Mouse (Mus musculus) small intestine, adult 2 months (tissue): ENCODE measurements around the gene Asic2. TPM values are rescaled to one million over a fixed set of nuclear protein-coding genes. Genes with fewer than 3 reads are reported as not detected.

Experiments used
- H3K27ac ChIP-seq: fragments of 200-500 bp; 2 replicates; pipeline ENCODE4 v1.5.1; 2012; ENCODE audit warnings: low read depth, low read length, control low read depth, inconsistent platforms; ENCODE audit not compliant: insufficient read depth
- H3K27me3 ChIP-seq: fragments of 200-500 bp; 2 replicates; pipeline ENCODE4 v1.6.1; 2012; ENCODE audit warnings: mild to moderate bottlenecking, moderate library complexity, low read length, inconsistent platforms; ENCODE audit not compliant: control insufficient read depth, insufficient read depth
- H3K36me3 ChIP-seq: fragments of 200-500 bp; 2 replicates; pipeline ENCODE4 v1.6.1; 2012; ENCODE audit warnings: mild to moderate bottlenecking, low read length, control low read depth, inconsistent platforms; ENCODE audit not compliant: control insufficient read depth, insufficient read depth
- H3K4me1 ChIP-seq: fragments of 200-500 bp; 2 replicates; pipeline ENCODE4 v1.6.1; 2012; ENCODE audit warnings: low read length, inconsistent platforms, mixed read lengths; ENCODE audit not compliant: control insufficient read depth, insufficient read depth, insufficient read length
- H3K4me3 ChIP-seq: fragments of 200-500 bp; 2 replicates; pipeline ENCODE4 v1.5.1; 2012; ENCODE audit warnings: low read depth, mild to moderate bottlenecking, control low read depth, inconsistent platforms, low read length, moderate library complexity
- CTCF ChIP-seq: fragments of 200-500 bp; IDR thresholded peaks from 2 replicates; pipeline ENCODE4 v1.5.1; 2012; ENCODE audit warnings: low read depth, mild to moderate bottlenecking, control low read depth, inconsistent platforms, low read length, moderate library complexity, mixed read lengths; ENCODE audit not compliant: insufficient replicate concordance, insufficient read length; ENCODE audit errors: extremely low read depth
- POLR2A ChIP-seq: fragments of 200-500 bp; IDR thresholded peaks from 2 replicates; pipeline ENCODE4 v1.6.1; 2012; ENCODE audit warnings: low read depth, mild to moderate bottlenecking, control low read depth, inconsistent platforms, low read length, moderate library complexity
- WGBS: fragments of 180-500 bp; shearing (Covaris S2); methylation state at CpG from one replicate; pipeline ENCODE4 v1.1.7; 2018; 5-methylcytosine and 5-hydroxymethylcytosine counted together
- polyA plus RNA-seq: library from polyadenylated mRNA; depleted of rRNA; stranded (reverse); fragments of >200 nt; gene quantifications from 2 replicates; pipeline ENCODE4 v1.2.3, GENCODE M21; 2012

Gene Asic2
- polyA plus RNA-seq, 1 experiment = 1.4 TPM

DNA sequence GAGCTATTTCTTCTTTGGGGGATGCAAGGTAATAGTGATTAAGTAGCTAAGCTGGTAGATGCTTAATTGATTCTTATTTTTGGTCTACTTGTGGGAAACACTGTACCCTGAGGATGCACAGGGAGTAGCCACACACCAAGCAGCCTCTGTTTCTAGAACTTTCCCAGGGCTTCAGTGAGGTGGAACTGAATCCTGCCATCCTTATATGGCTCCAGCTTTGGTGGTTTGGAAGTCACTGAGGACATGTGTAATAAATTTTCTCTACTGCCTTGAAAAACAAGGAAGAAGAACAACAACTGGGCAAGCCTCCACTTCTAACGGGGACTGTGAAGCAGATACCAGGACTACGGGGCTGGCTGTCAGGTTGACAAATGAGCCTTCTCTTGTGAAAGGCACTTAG lies 1020.2 kb downstream of the Asic2 start:
- Histone ChIP-seq H3K4me3 (no peak overlapping the region), H3K4me1 (no peaks in the 10 kb centered on the region), H3K27me3 (no peaks in the 10 kb centered on the region), H3K36me3 (no peaks in the 10 kb centered on the region), H3K27ac (no peak overlapping the region)
- WGBS = 27% methylated on average over 2 of the region's 2 CpGs
- TF ChIP-seq POLR2A (no peak), CTCF (no peak)

DNA sequence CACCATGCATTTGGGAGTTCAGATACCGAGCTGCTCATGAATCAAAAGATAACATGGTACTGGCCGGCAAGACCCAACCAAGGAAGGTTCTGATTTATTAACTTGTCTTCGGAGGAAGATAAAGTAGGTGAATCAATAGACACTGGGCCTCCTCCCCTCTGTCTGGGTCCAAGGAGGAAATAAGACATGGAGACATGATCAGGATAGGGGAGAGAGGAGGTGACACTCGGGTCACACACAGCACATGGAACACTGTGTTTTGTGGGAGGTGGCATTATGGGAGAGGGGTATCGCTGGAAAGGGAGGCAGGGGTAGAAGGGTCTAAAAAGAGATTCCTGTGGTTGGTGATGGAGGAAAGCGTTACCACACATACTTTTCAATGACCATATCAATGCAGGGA lies 1022.1 kb downstream of the Asic2 start:
- Histone ChIP-seq H3K27me3 (no peaks in the 10 kb centered on the region), H3K27ac (no peak overlapping the region), H3K4me3 (no peak overlapping the region), H3K36me3 (no peaks in the 10 kb centered on the region), H3K4me1 (no peaks in the 10 kb centered on the region)
- TF ChIP-seq CTCF (no peak), POLR2A (no peak)
- WGBS = 76% methylated on average over 6 of the region's 6 CpGs

DNA sequence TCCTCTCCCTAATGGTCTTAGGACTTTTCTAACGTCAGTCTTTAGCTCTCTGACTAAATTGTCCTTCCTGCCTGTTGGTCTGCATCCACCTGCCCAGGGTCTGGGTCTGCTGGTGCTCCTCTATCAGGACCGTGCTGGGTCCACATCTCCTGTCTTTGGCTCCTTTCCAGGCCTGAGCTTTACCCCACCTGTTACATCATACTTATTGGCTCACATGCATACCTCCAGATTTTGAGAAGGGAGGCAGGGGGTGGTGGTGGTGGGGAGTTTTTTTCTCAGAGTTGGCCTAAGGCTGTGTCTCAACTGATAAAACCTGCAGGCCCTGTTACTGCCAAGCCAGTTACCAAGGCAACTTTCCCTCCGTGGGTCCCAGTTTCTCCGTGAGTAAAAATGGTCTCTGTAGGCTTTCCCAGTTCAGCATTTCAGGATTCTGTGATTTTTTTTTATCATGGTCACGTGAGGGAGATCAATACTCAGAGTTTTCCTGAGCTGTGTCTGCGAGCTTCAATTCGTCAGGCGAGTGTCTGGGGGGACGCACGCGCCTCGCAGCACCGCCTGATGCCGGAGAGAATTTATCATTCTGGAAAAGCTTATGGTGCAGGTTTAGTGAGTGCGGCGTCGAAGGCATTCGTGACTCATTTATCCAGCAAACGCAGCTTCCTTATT lies 1044.8 kb downstream of the Asic2 start:
- Histone ChIP-seq H3K27ac (no peak overlapping the region), H3K4me3 (no peak overlapping the region), H3K36me3 (no peaks in the 10 kb centered on the region), H3K4me1 (no peaks in the 10 kb centered on the region), H3K27me3 (no peaks in the 10 kb centered on the region)
- whole genome bisulfite sequencing = 64% methylated on average over 19 of the region's 19 CpGs
- TF ChIP-seq POLR2A (no peak), CTCF (no peak)

DNA sequence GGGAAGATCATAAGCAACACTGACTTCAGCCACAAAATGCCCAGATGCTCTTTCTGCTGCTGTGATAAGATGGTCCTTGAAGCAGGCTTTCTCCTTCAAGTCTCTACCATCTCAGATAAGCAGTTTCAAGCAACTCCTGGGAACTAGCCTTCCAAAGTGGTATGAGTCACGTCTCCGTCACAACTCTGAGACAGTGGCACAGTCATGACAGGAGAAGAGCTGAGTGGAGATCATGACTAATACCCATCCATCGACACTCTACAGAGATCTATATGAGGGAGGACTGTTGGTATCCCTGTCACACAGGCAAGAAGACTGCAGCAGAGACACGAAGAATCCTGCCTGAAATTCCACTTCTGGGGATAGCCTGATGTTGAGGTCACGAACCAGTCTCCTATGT lies 1049.9 kb downstream of the Asic2 start:
- no peaks in the 10 kb centered on the region for H3K4me1 ChIP-seq
- no peak overlapping the region for H3K4me3 ChIP-seq
- H3K27ac ChIP-seq = no peak overlapping the region
- no peaks in the 10 kb centered on the region for H3K27me3 ChIP-seq
- TF ChIP-seq POLR2A (no peak), CTCF (no peak)
- 81% methylated on average over 5 of the region's 5 CpGs for WGBS
- H3K36me3 ChIP-seq = no peaks in the 10 kb centered on the region

DNA sequence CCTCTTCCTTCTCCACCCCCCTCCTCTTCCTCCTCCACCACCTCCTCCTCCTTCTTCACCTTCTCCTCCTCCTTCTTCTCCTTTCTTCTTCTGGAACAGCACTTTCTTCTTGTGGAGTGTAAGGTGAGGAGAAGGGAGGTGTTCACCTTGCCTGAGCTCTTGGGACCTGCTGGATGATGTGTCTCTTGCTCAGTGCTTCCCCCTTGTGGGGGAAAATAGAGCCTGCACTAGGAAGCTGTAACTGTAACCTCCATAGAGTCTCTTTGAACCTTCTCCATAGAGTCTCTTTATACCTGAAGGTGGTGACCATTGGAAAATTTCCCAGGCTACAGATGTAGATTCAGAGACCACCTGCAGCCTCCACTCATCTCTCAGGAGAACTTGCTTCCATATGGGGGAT lies 1050.6 kb downstream of the Asic2 start:
- Histone ChIP-seq H3K4me3 (no peak overlapping the region), H3K27ac (no peak overlapping the region), H3K36me3 (no peaks in the 10 kb centered on the region), H3K27me3 (no peaks in the 10 kb centered on the region), H3K4me1 (no peaks in the 10 kb centered on the region)
- TF ChIP-seq POLR2A (no peak), CTCF (peak; percentile 47; the same call in 1 of the 2 replicates)

DNA sequence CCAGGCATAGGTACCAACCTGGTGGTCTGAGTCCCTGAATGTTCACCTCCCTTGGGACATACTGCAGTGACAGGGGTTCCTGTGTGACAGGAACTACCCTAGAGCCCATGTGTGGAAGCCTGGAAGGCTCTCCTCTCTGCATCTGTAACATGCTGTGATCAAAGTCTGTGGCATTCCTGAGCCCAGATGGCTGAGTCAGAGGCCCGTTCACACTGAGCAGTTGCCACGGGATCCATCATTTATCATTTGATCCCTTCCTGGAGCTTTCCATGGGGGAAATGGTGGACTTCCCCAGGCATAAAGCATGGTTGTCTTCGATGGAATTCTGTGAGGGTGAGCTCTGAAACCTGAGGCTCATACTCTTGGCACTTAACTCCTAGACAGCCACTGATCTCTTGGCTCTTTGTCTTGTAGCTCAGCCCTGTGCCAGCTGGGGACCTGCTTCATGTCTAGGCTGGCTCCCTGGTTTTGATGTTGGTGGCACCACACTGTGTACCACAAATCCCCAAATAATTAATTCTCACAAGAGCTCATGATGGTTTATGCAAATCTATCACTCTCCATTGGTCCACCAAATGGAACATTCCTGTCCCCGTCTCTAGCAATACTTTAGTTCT lies 1054.7 kb downstream of the Asic2 start:
- 44% methylated on average over 4 of the region's 4 CpGs for WGBS
- Histone ChIP-seq H3K27me3 (no peaks in the 10 kb centered on the region), H3K27ac (no peak overlapping the region), H3K4me1 (no peaks in the 10 kb centered on the region), H3K36me3 (no peaks in the 10 kb centered on the region), H3K4me3 (no peak overlapping the region)
- TF ChIP-seq POLR2A = no peak
- TF ChIP-seq CTCF = no peak

DNA sequence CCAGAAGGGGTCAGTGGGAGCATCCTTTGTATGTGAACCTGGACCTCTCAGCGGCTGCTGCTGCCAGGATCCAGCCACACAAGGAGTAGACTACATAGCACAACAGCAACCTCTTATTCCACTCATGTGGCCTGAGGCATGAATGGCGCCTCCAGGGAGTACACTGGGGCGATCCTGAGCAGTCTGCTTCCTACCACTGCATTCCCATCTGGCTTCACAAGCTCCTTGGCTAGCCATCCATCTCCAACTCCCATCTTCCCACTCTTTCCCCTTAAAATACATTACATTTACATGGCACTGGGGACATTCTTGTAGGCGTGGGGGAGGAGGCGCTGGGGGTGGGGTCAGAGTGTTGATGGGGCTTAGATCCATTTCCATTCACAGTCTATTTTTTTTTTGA lies 1055.5 kb downstream of the Asic2 start:
- H3K36me3 ChIP-seq = no peaks in the 10 kb centered on the region
- TF ChIP-seq CTCF (no peak), POLR2A (no peak)
- H3K27me3 ChIP-seq = no peaks in the 10 kb centered on the region
- WGBS = 70% methylated on average over 5 of the region's 5 CpGs
- no peaks in the 10 kb centered on the region for H3K4me1 ChIP-seq
- no peak overlapping the region for H3K27ac ChIP-seq
- no peak overlapping the region for H3K4me3 ChIP-seq
